Mouse (Mus musculus): ENCODE measurements around the gene Akap6. TPM values are rescaled to one million over a fixed set of nuclear protein-coding genes. Genes with fewer than 3 reads are reported as not detected.

The Akap6 gene
- total RNA-seq, 1 experiment from 2014 or later = 3.0 TPM

GRCm38 (mm10) chr12:52849297-52849696 is 150.1 kb downstream of the Akap6 start:
- no peak for DNase-seq

- DNase-seq = no peak
These were observed 151.3 kb downstream of the Akap6 start for GRCm38 (mm10) chr12:52850332-52851036.

GRCm38 (mm10) chr12:52851221-52851620 is 152.0 kb downstream of the Akap6 start:
- no peak for DNase-seq

- DNase-seq = no peak
These were observed 155.1 kb downstream of the Akap6 start for GRCm38 (mm10) chr12:52854236-52854679.

DNA sequence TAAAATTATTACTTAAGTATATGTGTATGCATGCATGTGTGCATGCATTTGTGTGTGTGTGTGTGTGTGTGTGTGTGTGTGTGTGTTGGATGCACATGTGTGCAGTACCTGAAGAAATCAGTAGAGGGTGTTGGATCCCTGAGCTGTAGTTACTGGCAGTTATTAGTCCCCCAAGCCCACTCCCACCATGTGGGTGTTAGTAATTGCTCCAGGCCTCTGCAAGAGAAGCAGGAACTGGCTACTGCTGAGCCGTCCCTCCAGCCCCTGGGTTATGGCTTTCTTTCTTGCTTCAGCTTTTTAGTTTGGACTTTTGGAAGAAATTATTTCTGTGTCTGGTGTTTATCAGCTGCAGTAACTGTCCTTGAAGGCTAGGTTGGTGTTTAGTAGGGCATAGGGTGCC is 156.9 kb downstream of the Akap6 start:
- no peak for DNase-seq

DNA sequence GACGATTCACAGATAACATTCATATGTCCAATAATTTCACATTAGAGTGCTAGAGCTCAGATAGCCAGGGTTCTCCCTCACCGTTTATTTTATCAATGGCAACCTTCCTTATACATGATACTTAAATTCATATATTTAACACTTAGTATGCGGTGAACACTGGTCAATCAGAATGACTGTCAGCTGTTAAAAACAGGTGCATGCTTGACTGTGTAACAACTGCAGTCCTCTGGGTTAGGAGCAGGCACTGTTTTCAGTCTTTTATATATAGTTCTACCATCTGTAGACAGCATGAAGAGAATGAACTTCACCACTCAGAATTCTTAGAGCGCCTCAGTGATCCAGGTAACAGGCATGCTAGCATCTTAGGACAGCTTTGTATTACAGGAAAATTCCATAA is 158.1 kb downstream of the Akap6 start:
- DNase-seq = no peak

DNA sequence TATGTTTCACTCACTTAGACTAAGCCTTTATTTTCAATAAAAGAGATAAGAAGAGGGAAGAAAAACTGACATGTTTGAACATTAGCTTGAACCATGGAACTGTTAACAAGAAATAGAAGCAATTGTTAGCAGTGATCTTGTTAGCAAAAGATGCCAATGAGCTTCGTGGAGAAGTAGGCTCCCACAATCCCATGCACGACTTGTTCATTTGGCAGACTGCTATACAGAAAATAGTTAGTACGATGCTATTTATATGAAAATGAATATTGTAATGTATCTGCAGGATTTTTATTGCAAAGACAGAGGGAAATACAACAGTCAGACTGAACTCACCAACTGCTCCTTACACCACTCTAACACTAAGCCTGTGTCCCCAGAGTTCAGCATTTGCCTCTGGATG is 162.7 kb downstream of the Akap6 start:
- no peak for DNase-seq

DNA sequence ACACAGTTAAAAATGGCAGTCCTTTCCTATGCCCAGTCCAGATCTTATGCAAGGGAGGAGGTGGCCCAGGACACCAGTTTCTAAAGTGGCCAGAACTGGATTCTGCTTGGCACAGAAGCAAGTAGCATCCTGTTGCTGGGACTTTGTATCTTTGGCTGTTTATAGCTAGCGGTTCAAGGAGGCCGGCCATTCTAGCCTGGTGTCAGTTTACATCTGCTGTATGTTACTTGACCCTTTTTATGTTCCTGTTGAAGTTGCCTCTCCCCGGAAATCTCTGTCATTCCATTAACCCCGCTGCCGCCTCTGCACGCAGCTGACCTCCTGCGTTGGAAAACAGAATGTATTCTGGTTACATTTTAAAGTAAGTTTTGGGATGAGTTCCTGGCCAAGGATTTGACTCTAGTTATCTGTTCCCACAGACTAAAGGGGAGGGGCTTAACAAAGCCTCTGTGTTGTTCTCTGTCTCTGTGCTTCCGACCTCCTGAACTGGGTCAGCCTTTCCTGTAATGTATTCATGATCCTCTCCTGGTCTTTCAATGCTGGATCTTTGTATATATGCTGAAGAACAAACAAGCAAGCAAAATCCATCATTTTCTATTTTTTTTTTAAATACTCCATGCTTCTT is 168.9 kb downstream of the Akap6 start:
- no peak for DNase-seq

DNA sequence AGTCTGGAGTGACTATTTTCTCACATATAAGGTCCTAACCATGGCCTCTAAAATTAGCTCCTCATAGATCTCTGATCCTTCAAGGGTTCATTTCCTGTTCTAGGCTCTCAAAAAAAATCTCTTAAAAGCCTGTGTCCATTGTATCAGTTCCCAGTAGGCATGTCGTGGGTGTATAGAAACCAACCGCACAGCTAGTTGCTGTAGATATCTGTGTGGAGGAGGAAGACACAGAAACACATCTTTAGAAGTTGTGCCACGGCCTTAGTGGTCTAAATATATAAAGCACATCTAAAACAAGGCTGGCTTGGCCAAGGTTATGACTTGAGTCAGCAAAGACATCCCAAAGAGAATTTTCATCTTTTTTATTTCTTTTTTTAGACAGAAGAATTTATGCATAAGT is 172.4 kb downstream of the Akap6 start:
- no peak for DNase-seq

GRCm38 (mm10) chr12:52874332-52874923 is 175.2 kb downstream of the Akap6 start:
- DNase-seq = no peak

DNA sequence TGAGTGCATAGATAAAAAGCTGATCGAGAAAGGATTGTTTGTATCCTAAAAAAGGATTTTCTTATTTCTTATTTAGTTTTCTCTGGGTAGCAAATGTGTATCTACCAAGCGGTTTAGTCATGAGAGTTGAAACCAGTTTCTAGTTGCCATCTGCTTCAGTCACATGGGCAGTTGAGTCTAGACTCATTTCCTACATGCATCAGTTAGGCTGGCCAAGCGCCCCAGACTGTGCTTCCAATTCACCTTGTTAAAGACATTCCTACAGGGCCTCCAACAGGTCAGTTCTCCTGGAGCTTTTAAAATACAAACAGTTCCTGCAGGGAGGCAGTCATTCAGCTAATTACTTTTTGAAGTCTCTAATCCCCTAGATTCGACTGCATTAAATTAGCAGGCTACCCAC is 176.9 kb downstream of the Akap6 start:
- no peak for DNase-seq

DNA sequence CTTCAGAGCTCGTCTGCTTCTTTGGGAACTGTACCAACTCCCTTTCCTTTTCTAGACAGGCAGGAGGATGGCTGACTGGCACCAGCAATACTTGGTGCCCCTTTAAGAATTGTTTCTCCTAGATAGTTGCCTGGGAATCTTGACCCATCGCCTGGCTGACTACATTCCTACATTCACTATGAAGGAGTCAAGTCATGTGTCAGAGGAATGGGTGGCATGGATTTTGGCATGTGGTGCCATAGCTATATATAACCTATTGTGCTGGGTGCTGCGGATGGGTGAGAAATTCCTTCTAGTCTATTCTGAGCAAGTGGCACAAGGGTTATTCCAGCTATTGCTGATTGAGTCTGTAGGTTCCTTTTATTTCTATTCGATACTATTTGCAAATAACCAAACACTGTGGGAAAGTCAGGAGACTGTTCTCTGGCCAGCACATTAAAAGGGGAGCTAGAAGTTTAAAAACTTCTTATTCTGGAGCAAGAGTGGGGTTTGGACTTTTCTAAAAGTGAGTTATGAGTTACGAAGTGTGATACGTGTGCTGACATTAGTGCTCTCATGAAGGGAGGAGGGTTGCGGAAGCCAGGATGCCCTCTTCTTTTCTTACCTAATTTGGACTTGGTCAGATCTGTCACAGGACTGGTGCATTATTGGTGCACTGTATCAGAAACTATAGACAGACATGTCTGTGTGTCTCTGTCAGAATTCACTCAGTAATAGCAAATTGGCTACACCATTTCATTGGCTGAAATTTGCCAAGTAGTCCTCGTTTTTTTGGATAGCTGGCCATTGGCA is 178.0 kb downstream of the Akap6 start:
- DNase-seq = no peak

- DNase-seq = no peak
These were observed 180.1 kb downstream of the Akap6 start for GRCm38 (mm10) chr12:52879324-52879723.

- no peak for DNase-seq
These were observed 193.3 kb downstream of the Akap6 start for GRCm38 (mm10) chr12:52892519-52892918.

- no peak for DNase-seq
These were observed 194.6 kb downstream of the Akap6 start for GRCm38 (mm10) chr12:52893656-52894405.

DNA sequence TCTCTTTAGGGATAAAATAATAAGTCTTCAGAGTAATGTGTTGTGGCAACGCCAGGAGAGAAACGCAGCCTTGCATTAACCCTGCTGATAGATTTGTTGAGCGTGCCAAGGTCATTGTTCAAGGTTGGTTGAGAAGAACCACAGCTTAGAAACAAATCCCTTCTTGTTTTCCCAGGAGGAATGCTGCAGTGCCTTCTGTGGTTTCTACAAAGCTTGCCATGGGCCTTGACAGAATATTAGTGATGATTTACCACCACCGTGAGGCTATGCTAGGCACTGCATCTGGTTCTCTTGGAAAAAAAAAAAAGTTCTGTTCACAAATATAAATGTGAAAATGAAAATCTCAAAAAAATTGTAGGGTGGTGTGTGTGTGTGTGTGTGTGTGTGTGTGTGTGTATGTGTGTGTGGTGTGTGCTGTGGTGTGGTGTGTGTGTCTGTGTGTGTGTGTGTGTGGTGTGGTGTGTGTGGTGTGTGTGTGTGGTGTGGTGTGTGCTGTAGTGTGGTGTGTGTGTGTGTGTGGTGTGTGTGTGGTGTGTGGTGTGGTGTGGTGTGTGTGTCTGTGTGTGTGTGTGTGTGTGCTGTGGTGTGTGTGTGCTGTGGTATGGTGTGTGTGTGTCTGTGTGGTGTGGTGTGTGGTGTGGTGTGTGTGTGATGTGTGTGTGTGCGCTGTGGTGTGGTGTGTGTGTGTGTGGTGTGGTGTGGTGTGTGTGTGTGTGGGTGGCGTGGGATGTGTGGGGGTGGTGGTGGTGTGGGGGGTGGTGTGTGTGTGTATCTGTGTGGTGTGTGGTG is 196.7 kb downstream of the Akap6 start:
- DNase-seq = peak; percentile 13

DNA sequence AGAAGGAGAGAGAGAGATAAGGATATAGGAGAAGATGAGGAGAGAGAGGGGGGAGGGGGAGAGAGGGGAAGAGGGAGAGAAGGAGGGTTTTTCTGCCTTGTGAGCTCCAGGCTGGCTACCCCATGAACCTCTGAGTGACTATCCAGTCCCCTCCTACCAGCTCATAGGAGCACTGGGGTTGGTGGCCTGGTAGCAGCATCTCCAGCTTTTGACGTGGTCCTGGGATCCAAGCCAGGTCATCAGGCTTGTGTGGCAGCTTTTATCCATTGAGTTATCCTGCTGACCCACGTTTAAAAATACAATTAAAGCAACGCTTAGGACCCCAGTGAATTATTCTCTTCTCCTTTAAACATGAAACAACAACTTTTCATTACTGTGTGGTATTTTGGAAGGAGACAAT is 197.6 kb downstream of the Akap6 start:
- no peak for DNase-seq

- no peak for DNase-seq
These were observed 198.9 kb downstream of the Akap6 start for GRCm38 (mm10) chr12:52898130-52898529.

DNA sequence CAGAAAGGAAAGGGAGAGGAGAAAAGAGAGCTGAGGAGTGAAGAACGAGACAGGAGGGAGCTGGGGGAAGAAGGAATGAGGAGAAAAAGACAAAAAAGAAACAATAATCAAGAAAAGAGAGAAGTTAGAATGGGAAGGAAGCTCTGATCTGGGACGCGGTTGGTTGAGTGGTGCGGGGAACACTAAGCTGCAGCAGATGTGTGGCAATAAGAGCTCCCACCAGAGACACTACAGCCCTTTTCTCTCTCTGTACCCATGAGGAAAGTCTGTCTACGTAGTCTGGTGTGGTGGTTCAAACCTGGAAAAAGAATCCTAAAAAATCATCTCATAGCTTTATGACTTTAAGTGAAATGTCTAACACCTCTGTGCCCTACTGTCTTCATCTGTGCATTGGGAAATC is 204.9 kb downstream of the Akap6 start:
- no peak for DNase-seq

GRCm38 (mm10) chr12:52908448-52909066 is 209.4 kb downstream of the Akap6 start:
- DNase-seq = no peak

DNA sequence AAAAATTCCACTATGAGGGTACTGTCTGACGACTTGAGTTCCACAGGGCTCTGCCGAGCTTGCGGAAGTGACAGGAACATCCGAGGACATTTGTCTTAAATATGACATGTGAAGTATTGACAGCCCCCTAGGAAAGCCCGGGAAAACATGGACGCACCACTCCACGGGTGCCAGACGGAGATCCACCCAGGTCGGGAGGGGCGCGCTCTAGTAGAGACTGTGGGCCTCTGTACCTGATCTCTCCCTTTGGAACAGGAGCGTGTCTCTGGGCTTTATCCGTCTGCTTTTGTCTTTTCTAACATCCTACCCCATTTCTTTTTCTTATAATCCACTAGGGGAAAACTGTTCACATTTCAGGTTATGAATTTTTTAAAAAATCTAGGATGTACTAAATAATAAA is 211.2 kb downstream of the Akap6 start:
- DNase-seq = no peak
